Mouse (Mus musculus): ENCODE measurements around the gene Igsf9. TPM values are rescaled to one million over a fixed set of nuclear protein-coding genes. Genes with fewer than 3 reads are reported as not detected.

The Igsf9 gene
- total and polyA plus RNA-seq, 2 experiments from 2014 or later, result 13.5 to 33.0 TPM

DNA sequence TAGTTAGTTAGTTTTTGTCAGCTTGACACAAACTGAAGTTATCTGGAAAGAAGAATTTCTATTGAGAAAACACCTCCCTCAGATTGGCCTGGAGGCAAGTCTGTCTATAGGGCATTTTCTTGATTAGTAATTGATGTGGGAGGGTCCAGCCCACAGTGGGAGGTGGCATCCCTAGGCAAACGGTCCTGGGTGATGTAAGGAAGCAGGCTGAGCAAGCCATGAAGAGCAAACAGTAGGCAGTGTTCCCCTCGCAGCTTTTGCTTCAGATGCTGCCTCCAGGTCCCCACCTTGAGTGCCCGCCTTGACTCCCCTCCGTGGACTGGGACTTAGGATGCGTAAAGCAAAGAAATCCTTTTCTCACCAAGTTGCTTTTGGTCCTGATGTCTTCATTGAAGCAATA is 27.6 kb downstream of the Igsf9 start:
- DNase-seq (ENCODE audit: low spot score) (no peak), ATAC-seq (no peak)
- no peaks in the 10 kb centered on the region; the same call in 1 of the 2 replicates for H3K36me3 ChIP-seq (ENCODE audit: insufficient read depth, low read length)
- WGBS, result 75% methylated on average over 5 of the region's 5 CpGs
- H3K4me3 ChIP-seq (ENCODE audit: low read length), result no peak overlapping the region
- no peak overlapping the region for H3K27ac ChIP-seq
- H3K4me2 ChIP-seq (ENCODE audit: low read depth, low read length), result no peak overlapping the region
- H3K9me3 ChIP-seq (ENCODE audit: low read length), result no peaks in the 10 kb centered on the region
- no peak for TF ChIP-seq CTCF (IDR thresholded peaks at IDR 0.05; ENCODE audit: low read depth)
- H3K4me1 ChIP-seq (ENCODE audit: insufficient read depth, low read length), result no peaks in the 10 kb centered on the region; the same call in none of the 2 replicates
- H3K9ac ChIP-seq (replicated peaks; ENCODE audit: low read length), result no peak overlapping the region
- no peaks in the 10 kb centered on the region for H3K27me3 ChIP-seq (ENCODE audit: insufficient read depth, low read length)

DNA sequence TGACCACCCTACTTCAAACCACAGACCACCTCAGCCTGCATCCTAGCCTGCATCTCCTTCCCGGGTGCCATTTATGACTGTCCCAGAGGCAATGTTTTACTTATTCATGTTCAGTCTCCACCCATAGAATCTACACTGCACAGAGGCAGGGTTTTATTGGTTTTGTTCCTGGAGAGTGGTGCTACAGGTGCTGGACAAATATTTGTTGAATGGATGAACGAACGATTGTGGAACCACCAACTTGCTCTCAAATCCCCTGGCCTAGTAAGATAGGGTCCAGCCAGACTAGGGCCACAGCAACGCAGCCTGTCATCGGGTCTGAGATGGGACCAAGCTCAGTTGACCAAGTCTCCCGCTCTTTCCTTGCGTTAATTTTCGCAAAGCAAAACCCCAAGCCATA is 28.4 kb downstream of the Igsf9 start:
- no peak for TF ChIP-seq CTCF (IDR thresholded peaks at IDR 0.05; ENCODE audit: low read depth)
- Histone ChIP-seq H3K9me3 (ENCODE audit: low read length) (no peaks in the 10 kb centered on the region), H3K27me3 (ENCODE audit: insufficient read depth, low read length) (no peaks in the 10 kb centered on the region), H3K9ac (replicated peaks; ENCODE audit: low read length) (no peak overlapping the region), H3K27ac (no peak overlapping the region), H3K4me3 (ENCODE audit: low read length) (no peak overlapping the region), H3K4me1 (ENCODE audit: insufficient read depth, low read length) (no peaks in the 10 kb centered on the region; the same call in none of the 2 replicates), H3K36me3 (ENCODE audit: insufficient read depth, low read length) (no peaks in the 10 kb centered on the region; the same call in 1 of the 2 replicates), H3K4me2 (ENCODE audit: low read depth, low read length) (no peak overlapping the region)
- WGBS, result 51% methylated on average over 8 of the region's 8 CpGs
- DNase-seq (ENCODE audit: low spot score) (no peak), ATAC-seq (no peak)

DNA sequence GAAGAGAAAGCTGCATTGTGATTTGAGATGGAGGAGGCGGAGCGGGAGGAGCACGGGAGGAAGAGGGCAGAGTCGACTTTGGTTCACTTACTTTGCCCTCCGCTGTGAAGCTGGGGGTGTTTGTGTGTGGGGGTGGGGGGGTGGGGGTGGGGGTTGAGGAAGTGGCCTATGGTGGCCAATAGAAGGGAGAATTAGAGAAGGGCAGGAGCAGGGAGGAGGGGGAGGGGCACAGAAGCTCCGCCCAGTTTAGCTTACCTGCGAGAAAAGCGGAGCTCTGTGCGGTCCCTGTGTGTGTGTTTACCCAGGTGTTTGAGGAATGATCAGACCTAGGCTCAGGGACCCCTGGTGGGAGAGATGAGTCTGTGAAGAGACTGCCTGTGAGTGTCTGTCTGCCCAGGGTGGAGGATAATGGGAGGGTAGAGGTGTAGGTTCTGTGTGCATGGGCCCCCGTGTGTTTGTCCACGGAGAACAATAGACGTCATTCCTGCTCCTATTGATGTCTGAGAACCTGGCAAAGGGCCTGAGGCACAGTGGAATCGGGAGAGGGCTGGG is 28.9 kb downstream of the Igsf9 start:
- Histone ChIP-seq H3K4me3 (ENCODE audit: low read length) (no peak overlapping the region), H3K9me3 (ENCODE audit: low read length) (no peaks in the 10 kb centered on the region), H3K4me2 (ENCODE audit: low read depth, low read length) (no peak overlapping the region), H3K4me1 (ENCODE audit: insufficient read depth, low read length) (no peaks in the 10 kb centered on the region; the same call in none of the 2 replicates), H3K9ac (replicated peaks; ENCODE audit: low read length) (no peak overlapping the region), H3K27me3 (ENCODE audit: insufficient read depth, low read length) (no peaks in the 10 kb centered on the region), H3K27ac (no peak overlapping the region), H3K36me3 (ENCODE audit: insufficient read depth, low read length) (no peaks in the 10 kb centered on the region; the same call in 1 of the 2 replicates)
- 30% methylated on average over 13 of the region's 13 CpGs for whole genome bisulfite sequencing
- TF ChIP-seq CTCF (IDR thresholded peaks at IDR 0.05; ENCODE audit: low read depth), result no peak
- ATAC-seq (0 out of 2 replicates have a peak, but pooled peaks have one; percentile 8), DNase-seq (ENCODE audit: low spot score) (no peak)

DNA sequence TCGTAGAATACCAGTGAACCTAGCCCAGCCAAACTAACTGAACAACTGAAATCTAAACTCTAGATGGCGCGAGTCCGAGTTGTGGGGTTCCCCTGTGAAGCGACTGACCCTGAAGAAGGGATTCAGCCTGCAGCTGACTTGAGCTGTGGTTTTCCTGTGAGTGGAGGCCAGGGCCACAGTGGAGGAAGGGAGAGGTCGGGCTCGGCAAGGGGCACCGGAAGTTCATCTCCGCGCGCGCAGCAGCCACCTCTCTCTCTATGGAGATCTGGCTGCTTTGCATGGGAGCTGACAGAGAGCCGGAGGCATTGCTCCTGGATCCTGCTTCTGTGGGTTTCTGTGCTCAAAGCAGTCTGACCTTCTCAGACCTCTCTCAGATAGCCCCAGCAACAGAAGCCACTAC is 31.4 kb downstream of the Igsf9 start:
- Histone ChIP-seq H3K4me1 (ENCODE audit: insufficient read depth, low read length) (no peaks in the 10 kb centered on the region; the same call in none of the 2 replicates), H3K4me2 (ENCODE audit: low read depth, low read length) (no peak overlapping the region), H3K9ac (replicated peaks; ENCODE audit: low read length) (no peak overlapping the region), H3K4me3 (ENCODE audit: low read length) (no peak overlapping the region), H3K27me3 (ENCODE audit: insufficient read depth, low read length) (no peaks in the 10 kb centered on the region), H3K27ac (peak overlapping the region; percentile 13; the same call in 1 of the 2 replicates), H3K9me3 (ENCODE audit: low read length) (no peaks in the 10 kb centered on the region), H3K36me3 (ENCODE audit: insufficient read depth, low read length) (no peaks in the 10 kb centered on the region; the same call in 1 of the 2 replicates)
- DNase-seq (ENCODE audit: low spot score) (no peak), ATAC-seq (peak; percentile 31; the same call in 1 of the 2 replicates)
- WGBS, result 37% methylated on average over 13 of the region's 13 CpGs
- TF ChIP-seq CTCF (IDR thresholded peaks at IDR 0.05; ENCODE audit: low read depth), result peak; percentile 16; the same call in 1 of the 2 replicates

DNA sequence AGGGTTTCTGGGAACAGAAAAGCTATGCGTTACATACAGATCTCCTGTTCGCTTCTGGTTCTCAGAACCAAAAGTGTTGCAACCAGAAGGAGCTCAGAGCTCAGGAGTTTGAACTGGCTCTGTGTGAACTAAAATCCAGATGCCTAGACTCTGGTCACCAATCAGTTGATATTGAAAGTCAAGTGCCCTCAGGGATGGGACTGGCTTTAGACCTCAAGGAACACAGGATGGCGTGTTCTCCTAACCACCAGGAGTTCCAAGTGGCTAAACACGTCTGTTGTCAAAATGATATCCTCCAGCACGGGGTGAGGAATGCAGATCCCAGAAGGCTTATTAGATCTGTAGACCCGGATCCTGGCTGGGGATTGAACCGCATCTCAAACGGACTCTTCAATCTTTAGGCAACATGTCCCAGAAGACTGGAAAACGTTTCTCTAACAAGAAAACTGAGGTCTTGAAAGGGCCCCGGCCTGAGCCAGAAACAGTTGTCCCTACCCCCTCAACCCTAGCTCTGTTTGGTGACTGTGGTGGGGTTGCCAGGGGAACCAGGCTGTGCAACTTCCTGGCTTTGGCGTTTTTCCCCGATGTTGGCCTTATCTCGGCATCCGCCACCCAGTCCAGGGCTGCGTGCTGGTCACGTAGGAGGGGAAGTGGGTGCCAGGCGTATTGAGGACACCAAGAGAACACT is 32.1 kb downstream of the Igsf9 start:
- no peak overlapping the region for H3K4me2 ChIP-seq (ENCODE audit: low read depth, low read length)
- no peaks in the 10 kb centered on the region for H3K9me3 ChIP-seq (ENCODE audit: low read length)
- 68% methylated on average over 17 of the region's 17 CpGs for WGBS
- no peaks in the 10 kb centered on the region for H3K36me3 ChIP-seq (ENCODE audit: insufficient read depth, low read length)
- no peak for ATAC-seq
- H3K9ac ChIP-seq (replicated peaks; ENCODE audit: low read length), result no peak overlapping the region
- no peak for DNase-seq (ENCODE audit: low spot score)
- H3K27me3 ChIP-seq (ENCODE audit: insufficient read depth, low read length), result no peaks in the 10 kb centered on the region
- peak overlapping the region; percentile 13; the same call in 1 of the 2 replicates for H3K27ac ChIP-seq
- H3K4me3 ChIP-seq (ENCODE audit: low read length), result no peak overlapping the region
- H3K4me1 ChIP-seq (ENCODE audit: insufficient read depth, low read length), result no peaks in the 10 kb centered on the region; the same call in none of the 2 replicates
- no peak for TF ChIP-seq CTCF (IDR thresholded peaks at IDR 0.05; ENCODE audit: low read depth)

DNA sequence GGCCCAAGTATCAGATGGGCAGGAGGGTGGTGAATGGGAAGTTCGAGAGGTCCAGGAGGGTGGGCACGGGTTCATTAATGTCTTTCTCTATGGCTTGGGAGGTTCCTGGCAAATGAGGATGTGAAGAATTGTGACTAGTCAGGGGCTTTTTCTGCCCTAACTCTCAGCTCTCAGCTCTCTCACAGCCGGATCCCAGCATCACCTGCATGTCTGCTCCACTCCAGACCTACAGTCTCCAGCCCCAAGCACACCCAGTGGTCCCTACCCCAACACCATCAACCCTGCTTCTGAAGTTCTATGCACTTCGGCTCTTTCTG is 32.6 kb downstream of the Igsf9 start:
- no peak for DNase-seq (ENCODE audit: low spot score)
- H3K27me3 ChIP-seq (ENCODE audit: insufficient read depth, low read length), result no peaks in the 10 kb centered on the region
- no peak overlapping the region for H3K4me2 ChIP-seq (ENCODE audit: low read depth, low read length)
- no peak for ATAC-seq
- H3K36me3 ChIP-seq (ENCODE audit: insufficient read depth, low read length), result no peaks in the 10 kb centered on the region
- no peak overlapping the region for H3K27ac ChIP-seq
- TF ChIP-seq CTCF (IDR thresholded peaks at IDR 0.05; ENCODE audit: low read depth), result no peak
- no peak overlapping the region for H3K9ac ChIP-seq (replicated peaks; ENCODE audit: low read length)
- H3K9me3 ChIP-seq (ENCODE audit: low read length), result no peaks in the 10 kb centered on the region
- no peaks in the 10 kb centered on the region; the same call in none of the 2 replicates for H3K4me1 ChIP-seq (ENCODE audit: insufficient read depth, low read length)
- no peak overlapping the region for H3K4me3 ChIP-seq (ENCODE audit: low read length)
- WGBS, result 69% methylated on average over 4 of the region's 4 CpGs

Measured in hindbrain, postnatal 0 days (tissue).